Mouse (Mus musculus) embryonic facial prominence, embryonic 14.5 days (tissue): ENCODE data around the gene BC035947. TPM values are rescaled to one million over a fixed set of nuclear protein-coding genes. Genes with fewer than 3 reads are reported as not detected.
A peak's percentile ranks its signal among the peaks of the same experiment; 100 is the strongest.
"Not testable (repeated sequence)": the region's sequence is repeated elsewhere in the genome, so short reads cannot be mapped to it uniquely, and the experiment has no call there.

Experiments used
- ATAC-seq: fragments of 200-750 bp; cut with Nextera tagmentation; 2 replicates; pipeline ENCODE4 v1.8.0; 2017; ENCODE audit warnings: low read depth, moderate number of reproducible peaks, moderate TSS enrichment
- DNase-seq: peaks from one replicate; pipeline ENCODE4 v3.0.0-alpha.2; 2015; ENCODE audit warnings: low spot score
- H3K27ac ChIP-seq: fragments of 300-500 bp; sonication (generic); replicated peaks from 2 replicates; pipeline ENCODE4 v1.5.1; 2014; ENCODE audit warnings: low read depth, mild to moderate bottlenecking, low read length, moderate library complexity
- H3K27me3 ChIP-seq: fragments of 300-500 bp; sonication (generic); replicated peaks from 2 replicates; pipeline ENCODE4 v1.6.1; 2014; ENCODE audit warnings: low read length; ENCODE audit not compliant: control insufficient read depth, insufficient read depth
- H3K36me3 ChIP-seq: fragments of 300-500 bp; sonication (generic); 2 replicates; pipeline ENCODE4 v1.6.1; 2014; ENCODE audit warnings: low read length, mixed read lengths; ENCODE audit not compliant: control insufficient read depth, insufficient read depth
- H3K4me1 ChIP-seq: fragments of 300-500 bp; sonication (generic); 2 replicates; pipeline ENCODE4 v1.6.1; 2014; ENCODE audit warnings: antibody characterized with exemption, low read length; ENCODE audit not compliant: control insufficient read depth, insufficient read depth
- H3K4me2 ChIP-seq: fragments of 300-500 bp; sonication (generic); 2 replicates; pipeline ENCODE4 v1.6.1; 2014; ENCODE audit warnings: low read depth, mild to moderate bottlenecking, low read length, moderate library complexity, mixed read lengths
- H3K4me3 ChIP-seq: fragments of 300-500 bp; sonication (generic); 2 replicates; pipeline ENCODE4 v1.5.1; 2014; ENCODE audit warnings: low read depth, mild to moderate bottlenecking, low read length
- H3K9ac ChIP-seq: fragments of 300-500 bp; sonication (generic); 2 replicates; pipeline ENCODE4 v1.6.1; 2014; ENCODE audit warnings: low read depth, mild to moderate bottlenecking, low read length, moderate library complexity, mixed read lengths
- H3K9me3 ChIP-seq: fragments of 300-500 bp; sonication (generic); 2 replicates; pipeline ENCODE4 v1.6.1; 2016; ENCODE audit warnings: low read length; ENCODE audit not compliant: control insufficient read depth
- WGBS: fragments of 180-500 bp; shearing (Covaris S2); extraction: QIAGEN DNeasy Blood & Tissue Kit; methylation state at CpG from one replicate; pipeline ENCODE4 v1.1.7; 2014; 5-methylcytosine and 5-hydroxymethylcytosine counted together
- polyA plus RNA-seq: library from polyadenylated mRNA; unstranded; fragments of >200 nt; fragmentation: Nextera tagmentation; extraction: Ambion mirVana; gene quantifications from 2 replicates; pipeline ENCODE4 v1.2.1, GENCODE M21; 2014

Gene BC035947
- polyA plus RNA-seq, 1 experiment from 2014 or later = 0.40 TPM

GRCm38 (mm10) chr1:78512756-78513155, 798 bp upstream of the BC035947 start:
- no peaks in the 10 kb centered on the region for H3K27me3 ChIP-seq
- H3K4me2 ChIP-seq = no peak overlapping the region
- WGBS = 59% methylated on average over 8 of the region's 8 CpGs
- H3K9me3 ChIP-seq = no peaks in the 10 kb centered on the region
- ATAC-seq (no peak), DNase-seq (no peak)
- H3K4me1 ChIP-seq = 0 out of 2 replicates have a peak, but pooled peaks cover 5% of the 10 kb centered on the region
- no peak overlapping the region for H3K9ac ChIP-seq
- no peak overlapping the region for H3K4me3 ChIP-seq
- H3K36me3 ChIP-seq = no peaks in the 10 kb centered on the region
- H3K27ac ChIP-seq = no peak overlapping the region

- no peak for ATAC-seq
- no peaks in the 10 kb centered on the region for H3K27me3 ChIP-seq
- H3K4me3 ChIP-seq = peak within 1 kb of the TSS; percentile 37
- 0 out of 2 replicates have a peak, but pooled peaks cover 5% of the 10 kb centered on the region for H3K4me1 ChIP-seq
- no peak for DNase-seq
- 51% methylated on average over 5 of the region's 5 CpGs for WGBS
- peak within 1 kb of the TSS; percentile 59 for H3K9ac ChIP-seq
- H3K4me2 ChIP-seq = peak within 1 kb of the TSS; percentile 69
- no peaks in the 10 kb centered on the region for H3K36me3 ChIP-seq
- H3K27ac ChIP-seq = no peak within 1 kb of the TSS
- H3K9me3 ChIP-seq = no peaks in the 10 kb centered on the region
Measured at GRCm38 (mm10) chr1:78510862-78511261, 1.1 kb downstream of the BC035947 start, which contains the start of gene Mogat1. TSS of gene Mogat1 (plus strand) at chr1:78510991.

- DNase-seq (no peak), ATAC-seq (no peak)
- 0 out of 2 replicates have a peak, but pooled peaks cover 5% of the 10 kb centered on the region for H3K4me1 ChIP-seq
- no peaks in the 10 kb centered on the region for H3K36me3 ChIP-seq
- no peak overlapping the region for H3K27ac ChIP-seq
- H3K27me3 ChIP-seq = no peaks in the 10 kb centered on the region
- H3K9ac ChIP-seq = no peak overlapping the region
- no peak overlapping the region for H3K4me2 ChIP-seq
- no peak overlapping the region for H3K4me3 ChIP-seq
- no peaks in the 10 kb centered on the region for H3K9me3 ChIP-seq
- 52% methylated on average over 1 of the region's 1 CpGs for WGBS
Measured at GRCm38 (mm10) chr1:78507137-78507536, 4.8 kb downstream of the BC035947 start.

GRCm38 (mm10) chr1:78502527-78502926, 9.4 kb downstream of the BC035947 start:
- DNase-seq = no peak
- 81% methylated on average over 6 of the region's 6 CpGs for WGBS
- no peak for ATAC-seq

GRCm38 (mm10) chr1:78501856-78502255, 10.1 kb downstream of the BC035947 start:
- 92% methylated on average over 12 of the region's 12 CpGs for WGBS
- ATAC-seq = not testable (repeated sequence)

More at GRCm38 (mm10) chr1:78502527-78502926, 9.4 kb downstream of the BC035947 start:
- Histone ChIP-seq H3K4me1 (no peaks in the 10 kb centered on the region), H3K27me3 (no peaks in the 10 kb centered on the region), H3K27ac (no peak overlapping the region), H3K4me2 (no peak overlapping the region), H3K4me3 (no peak overlapping the region), H3K36me3 (no peaks in the 10 kb centered on the region), H3K9me3 (no peaks in the 10 kb centered on the region), H3K9ac (no peak overlapping the region)

GRCm38 (mm10) chr1:78501036-78501435, 10.9 kb downstream of the BC035947 start:
- Histone ChIP-seq H3K4me1 (no peaks in the 10 kb centered on the region), H3K27me3 (no peaks in the 10 kb centered on the region), H3K9ac (no peak overlapping the region), H3K27ac (no peak overlapping the region), H3K36me3 (no peaks in the 10 kb centered on the region), H3K9me3 (no peaks in the 10 kb centered on the region), H3K4me3 (no peak overlapping the region), H3K4me2 (no peak overlapping the region)
- DNase-seq (no peak), ATAC-seq (no peak)
- WGBS = 92% methylated on average over 16 of the region's 16 CpGs

More at GRCm38 (mm10) chr1:78501856-78502255, 10.1 kb downstream of the BC035947 start:
- not testable (repeated sequence) for H3K27ac ChIP-seq, H3K9me3 ChIP-seq, H3K27me3 ChIP-seq, H3K4me3 ChIP-seq, H3K9ac ChIP-seq, H3K4me2 ChIP-seq, H3K4me1 ChIP-seq, DNase-seq, H3K36me3 ChIP-seq

GRCm38 (mm10) chr1:78490143-78490542, 21.8 kb downstream of the BC035947 start:
- ATAC-seq (no peak), DNase-seq (no peak)
- Histone ChIP-seq H3K4me2 (no peak overlapping the region), H3K27me3 (no peaks in the 10 kb centered on the region), H3K4me1 (peaks cover 24% of the 10 kb centered on the region), H3K4me3 (no peak overlapping the region), H3K27ac (no peak overlapping the region), H3K9me3 (no peaks in the 10 kb centered on the region), H3K36me3 (0 out of 2 replicates have a peak, but pooled peaks cover 4% of the 10 kb centered on the region), H3K9ac (no peak overlapping the region)
- 81% methylated on average over 1 of the region's 1 CpGs for WGBS

- Histone ChIP-seq H3K27me3 (no peaks in the 10 kb centered on the region), H3K4me2 (peak within 1 kb of the TSS; percentile 92), H3K36me3 (0 out of 2 replicates have a peak, but pooled peaks cover 4% of the 10 kb centered on the region), H3K9me3 (no peaks in the 10 kb centered on the region), H3K27ac (peak within 1 kb of the TSS; percentile 87), H3K4me3 (peak within 1 kb of the TSS; percentile 95), H3K9ac (peak within 1 kb of the TSS; percentile 87), H3K4me1 (peaks cover 24% of the 10 kb centered on the region)
- ATAC-seq = peak; percentile 97
- peak; percentile 97 for DNase-seq
- WGBS = 0% methylated on average over 31 of the region's 31 CpGs
Measured at GRCm38 (mm10) chr1:78488752-78489492, 23.0 kb downstream of the BC035947 start, which contains the start of gene Farsb. TSS of gene Farsb (minus strand) at chr1:78488897.
